Mouse (Mus musculus): ENCODE results near the gene Cldn14. TPM values are rescaled to one million over a fixed set of nuclear protein-coding genes. Genes with fewer than 3 reads are reported as not detected.
A peak's percentile ranks its signal among the peaks of the same experiment; 100 is the strongest.

Gene Cldn14
- polyA plus RNA-seq, 1 experiment from 2014 or later: not detected

DNA sequence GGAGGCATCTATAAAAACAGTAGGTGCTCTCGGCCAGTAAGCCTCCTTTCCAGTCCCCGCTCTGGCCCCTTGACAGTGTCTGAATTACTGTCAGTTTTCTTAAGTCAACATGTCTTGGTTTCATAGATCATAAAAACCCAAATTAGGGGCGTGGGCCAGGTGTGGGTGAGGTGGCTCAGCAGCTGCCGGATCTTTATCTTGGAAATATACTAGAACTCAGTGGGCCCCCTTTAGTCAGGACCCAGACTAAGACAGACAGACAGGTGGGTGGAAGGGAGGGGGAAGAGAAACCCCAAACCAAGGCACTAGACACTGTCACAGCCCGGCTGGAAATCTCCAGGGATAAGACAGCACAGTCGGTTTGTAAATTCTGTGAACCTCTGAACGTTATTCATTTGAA is 84.8 kb downstream of the Cldn14 start:
- Histone ChIP-seq H3K27ac (no peak overlapping the region), H3K36me3 (no peaks in the 10 kb centered on the region), H3K27me3 (peaks cover 6% of the 10 kb centered on the region), H3K4me1 (replicated peaks) (peaks cover 12% of the 10 kb centered on the region), H3K9ac (replicated peaks) (no peak overlapping the region), H3K9me3 (no peaks in the 10 kb centered on the region), H3K4me2 (no peak overlapping the region), H3K4me3 (replicated peaks) (no peak overlapping the region)
- 56% methylated on average over 7 of the region's 7 CpGs for WGBS
- ATAC-seq (ENCODE audit: insufficient number of reproducible peaks, insufficient read depth, low FRiP score, low TSS enrichment, low read depth): no peak

DNA sequence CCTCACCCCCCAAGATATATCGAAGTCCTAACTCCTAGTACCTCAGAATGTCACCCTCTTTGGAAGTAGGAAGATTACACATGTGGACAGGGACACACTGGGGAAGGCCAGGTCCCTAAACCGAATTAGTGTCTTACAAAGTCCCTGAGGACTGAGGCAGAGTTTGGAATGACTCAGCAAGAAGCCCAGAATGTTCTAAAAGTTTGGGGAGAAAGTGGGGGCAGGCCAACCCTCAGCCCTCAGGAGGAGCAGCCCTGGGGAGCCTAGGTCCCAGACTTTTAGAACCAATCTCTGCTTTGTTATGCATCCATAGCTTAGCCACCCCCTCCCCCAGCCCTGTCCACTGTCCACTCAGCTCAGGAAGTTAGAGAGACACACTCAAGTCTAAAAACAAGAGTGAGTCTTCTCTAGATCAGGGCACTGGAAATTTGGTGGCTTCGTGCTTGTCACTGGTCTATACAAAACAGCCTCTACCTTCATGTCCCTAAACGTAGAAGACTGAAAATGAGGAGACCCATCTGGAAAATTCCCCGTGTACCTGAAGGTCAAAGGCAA is 85.7 kb downstream of the Cldn14 start:
- Histone ChIP-seq H3K4me3 (replicated peaks) (no peak overlapping the region), H3K9ac (replicated peaks) (no peak overlapping the region), H3K36me3 (no peaks in the 10 kb centered on the region), H3K4me1 (replicated peaks) (peaks cover 18% of the 10 kb centered on the region), H3K27me3 (peaks cover 6% of the 10 kb centered on the region), H3K27ac (no peak overlapping the region), H3K9me3 (no peaks in the 10 kb centered on the region), H3K4me2 (no peak overlapping the region)
- no peak for ATAC-seq (ENCODE audit: insufficient number of reproducible peaks, insufficient read depth, low FRiP score, low TSS enrichment, low read depth)
- WGBS: 72% methylated on average over 5 of the region's 5 CpGs

DNA sequence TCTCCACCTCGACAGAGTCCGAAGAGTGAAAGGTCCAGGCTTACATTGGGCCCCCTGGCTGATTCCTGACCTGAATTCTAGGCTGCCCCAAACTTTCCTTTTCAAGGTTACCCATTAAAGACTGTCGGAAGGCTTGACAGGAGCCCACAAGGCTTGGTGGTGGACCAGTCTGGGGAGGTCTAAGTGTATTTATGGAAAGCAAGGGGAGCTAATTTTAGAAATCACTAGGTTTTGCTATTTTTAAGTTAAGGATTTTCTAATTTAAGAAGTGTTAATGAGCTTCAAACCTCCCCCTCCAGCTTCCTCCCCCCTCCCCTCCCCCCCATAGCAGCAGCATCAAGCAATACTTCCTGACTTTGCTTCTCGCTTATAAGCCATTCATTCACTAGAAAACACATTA is 88.0 kb downstream of the Cldn14 start:
- Histone ChIP-seq H3K4me3 (replicated peaks) (no peak overlapping the region), H3K4me2 (no peak overlapping the region), H3K4me1 (replicated peaks) (peaks cover 18% of the 10 kb centered on the region), H3K36me3 (no peaks in the 10 kb centered on the region), H3K9me3 (no peaks in the 10 kb centered on the region), H3K27me3 (peaks cover 6% of the 10 kb centered on the region), H3K27ac (no peak overlapping the region), H3K9ac (replicated peaks) (no peak overlapping the region)
- 50% methylated on average over 4 of the region's 4 CpGs for WGBS
- ATAC-seq (ENCODE audit: insufficient number of reproducible peaks, insufficient read depth, low FRiP score, low TSS enrichment, low read depth): no peak

DNA sequence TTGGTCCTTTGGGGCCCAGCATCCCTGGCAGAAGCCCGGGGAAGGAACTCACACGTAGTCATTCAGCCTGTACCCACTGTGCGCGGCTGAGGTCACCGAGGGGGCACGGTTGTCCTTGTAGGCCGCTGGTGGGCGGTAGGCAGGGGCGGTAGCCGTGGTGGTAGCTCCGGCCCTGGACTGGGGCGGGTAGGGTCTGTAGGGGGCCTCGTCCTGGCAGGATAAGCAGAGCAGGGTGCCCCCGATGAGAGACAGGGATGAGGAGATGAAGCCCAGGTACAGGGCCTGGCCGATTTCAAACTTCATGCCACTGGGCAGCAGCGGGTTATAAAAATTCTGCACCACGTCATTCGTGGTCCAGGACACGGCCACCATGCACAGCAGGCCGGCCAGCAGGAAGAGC is 89.4 kb downstream of the Cldn14 start:
- peaks cover 6% of the 10 kb centered on the region for H3K27me3 ChIP-seq
- H3K4me2 ChIP-seq: no peak overlapping the region
- no peaks in the 10 kb centered on the region for H3K36me3 ChIP-seq
- no peak overlapping the region for H3K27ac ChIP-seq
- peak; percentile 32; the same call in 1 of the 2 replicates for ATAC-seq (ENCODE audit: insufficient number of reproducible peaks, insufficient read depth, low FRiP score, low TSS enrichment, low read depth)
- H3K4me3 ChIP-seq (replicated peaks): no peak overlapping the region
- WGBS: 76% methylated on average over 20 of the region's 20 CpGs
- H3K9ac ChIP-seq (replicated peaks): no peak overlapping the region
- peaks cover 18% of the 10 kb centered on the region for H3K4me1 ChIP-seq (replicated peaks)
- no peaks in the 10 kb centered on the region for H3K9me3 ChIP-seq

DNA sequence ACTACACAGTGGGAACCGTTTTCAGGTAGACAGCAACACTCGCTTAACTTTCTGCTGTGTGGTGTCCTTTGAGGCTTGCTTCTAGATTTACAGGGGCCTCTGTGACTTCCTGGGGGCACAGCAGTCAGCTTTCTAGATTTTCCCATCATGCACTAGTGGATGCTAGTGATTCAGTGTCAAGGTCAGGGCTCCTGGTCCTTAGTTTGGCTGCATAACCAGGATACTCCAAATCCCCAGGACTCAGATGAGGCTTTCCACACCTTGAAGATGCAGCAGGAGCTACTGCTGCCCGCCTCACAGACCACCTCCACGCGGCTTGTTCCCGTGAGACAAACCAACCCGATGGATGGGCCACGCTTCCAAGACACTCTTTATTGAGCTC is 90.0 kb downstream of the Cldn14 start:
- H3K27me3 ChIP-seq: peaks cover 6% of the 10 kb centered on the region
- H3K4me2 ChIP-seq: peak overlapping the region; percentile 47
- no peak for ATAC-seq (ENCODE audit: insufficient number of reproducible peaks, insufficient read depth, low FRiP score, low TSS enrichment, low read depth)
- 62% methylated on average over 8 of the region's 8 CpGs for WGBS
- H3K9me3 ChIP-seq: no peaks in the 10 kb centered on the region
- no peaks in the 10 kb centered on the region for H3K36me3 ChIP-seq
- H3K9ac ChIP-seq (replicated peaks): 0 out of 2 replicates have a peak overlapping the region, but pooled peaks have one; percentile 37
- peaks cover 15% of the 10 kb centered on the region for H3K4me1 ChIP-seq (replicated peaks)
- H3K4me3 ChIP-seq (replicated peaks): no peak overlapping the region; the same call in 1 of the 2 replicates
- H3K27ac ChIP-seq: no peak overlapping the region

DNA sequence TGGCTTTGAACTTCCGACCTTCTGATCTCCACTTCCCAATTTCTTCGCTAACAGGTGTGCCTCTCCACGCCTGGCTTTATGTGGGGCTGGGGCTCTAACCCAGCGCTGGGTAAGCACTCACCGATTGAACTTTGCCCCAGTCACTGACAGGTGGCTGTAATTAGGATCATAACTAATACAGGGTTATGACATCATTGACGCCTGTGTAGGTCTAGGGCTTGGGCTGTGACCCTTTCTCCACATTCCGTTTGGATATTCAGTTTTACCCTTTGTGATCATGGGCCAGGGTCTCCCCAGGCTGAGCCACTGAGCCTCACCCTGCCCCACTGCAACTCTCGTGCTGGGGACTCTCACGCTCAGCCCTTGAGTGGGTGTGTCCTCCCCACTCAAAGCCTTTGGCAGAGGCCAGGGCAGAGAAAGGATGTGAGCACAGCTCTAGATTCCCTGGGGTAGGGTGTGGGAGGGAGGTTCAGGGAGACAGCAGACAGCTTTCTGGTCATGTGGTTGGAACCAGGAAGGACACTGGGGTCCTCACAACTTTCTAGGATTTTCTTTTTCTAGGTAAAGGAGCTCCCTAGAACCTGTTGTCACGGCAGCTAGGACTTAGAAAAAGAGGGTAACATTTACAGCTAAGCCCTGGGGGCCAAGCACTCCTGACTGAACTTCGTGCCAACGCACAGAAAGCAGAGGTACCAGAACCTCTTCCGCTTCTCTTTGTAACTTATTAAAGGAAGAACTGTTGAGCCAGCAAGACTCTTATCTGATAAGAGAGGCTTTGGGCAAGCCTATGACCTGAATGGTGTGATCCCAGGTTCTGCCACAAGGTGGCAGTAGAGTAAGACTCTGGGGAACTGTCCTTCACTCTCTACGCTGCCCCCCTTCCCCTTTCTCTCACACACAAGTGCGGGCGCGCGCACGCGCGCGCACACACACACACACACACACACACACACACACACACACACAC is 90.6 kb downstream of the Cldn14 start:
- H3K27ac ChIP-seq: no peak overlapping the region
- peak overlapping the region; percentile 47 for H3K4me2 ChIP-seq
- ATAC-seq (ENCODE audit: insufficient number of reproducible peaks, insufficient read depth, low FRiP score, low TSS enrichment, low read depth): peak; percentile 48; the same call in 1 of the 2 replicates
- peaks cover 6% of the 10 kb centered on the region for H3K27me3 ChIP-seq
- no peaks in the 10 kb centered on the region for H3K36me3 ChIP-seq
- WGBS: 32% methylated on average over 20 of the region's 22 CpGs
- H3K4me1 ChIP-seq (replicated peaks): peaks cover 14% of the 10 kb centered on the region
- no peaks in the 10 kb centered on the region for H3K9me3 ChIP-seq
- H3K4me3 ChIP-seq (replicated peaks): no peak overlapping the region; the same call in 1 of the 2 replicates
- H3K9ac ChIP-seq (replicated peaks): 0 out of 2 replicates have a peak overlapping the region, but pooled peaks have one; percentile 37

DNA sequence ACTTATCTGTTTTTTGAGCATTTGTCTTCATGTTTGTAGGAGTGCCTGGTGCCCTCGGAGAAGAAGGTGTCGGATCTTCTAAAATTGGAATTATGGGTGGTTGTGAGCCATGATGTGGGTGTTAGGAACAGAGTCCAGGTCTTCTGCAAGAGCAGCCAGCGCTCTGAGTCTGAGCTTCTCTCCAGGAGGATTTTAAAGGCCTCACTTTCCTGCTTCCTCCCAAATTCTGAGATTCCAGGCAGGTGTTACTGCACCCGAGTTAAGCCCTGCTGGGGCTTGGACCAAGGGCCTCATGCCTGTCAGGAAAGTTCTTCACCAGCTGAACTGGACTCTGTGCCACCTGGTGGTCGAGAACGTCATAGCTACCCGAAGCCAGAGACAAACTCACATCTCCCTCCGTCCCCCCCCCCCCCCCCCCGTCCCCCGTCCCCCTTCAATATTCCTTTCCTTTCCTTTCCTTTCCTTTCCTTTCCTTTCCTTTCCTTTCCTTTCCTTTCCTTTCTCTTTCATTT is 93.2 kb downstream of the Cldn14 start:
- H3K27ac ChIP-seq: no peak overlapping the region
- no peak overlapping the region for H3K4me2 ChIP-seq
- H3K4me1 ChIP-seq (replicated peaks): peaks cover 15% of the 10 kb centered on the region
- no peaks in the 10 kb centered on the region for H3K36me3 ChIP-seq
- H3K9me3 ChIP-seq: no peaks in the 10 kb centered on the region
- no peak overlapping the region for H3K4me3 ChIP-seq (replicated peaks)
- no peak overlapping the region for H3K9ac ChIP-seq (replicated peaks)
- no peak for ATAC-seq (ENCODE audit: insufficient number of reproducible peaks, insufficient read depth, low FRiP score, low TSS enrichment, low read depth)
- 39% methylated on average over 9 of the region's 10 CpGs for WGBS
- peaks cover 6% of the 10 kb centered on the region for H3K27me3 ChIP-seq

DNA sequence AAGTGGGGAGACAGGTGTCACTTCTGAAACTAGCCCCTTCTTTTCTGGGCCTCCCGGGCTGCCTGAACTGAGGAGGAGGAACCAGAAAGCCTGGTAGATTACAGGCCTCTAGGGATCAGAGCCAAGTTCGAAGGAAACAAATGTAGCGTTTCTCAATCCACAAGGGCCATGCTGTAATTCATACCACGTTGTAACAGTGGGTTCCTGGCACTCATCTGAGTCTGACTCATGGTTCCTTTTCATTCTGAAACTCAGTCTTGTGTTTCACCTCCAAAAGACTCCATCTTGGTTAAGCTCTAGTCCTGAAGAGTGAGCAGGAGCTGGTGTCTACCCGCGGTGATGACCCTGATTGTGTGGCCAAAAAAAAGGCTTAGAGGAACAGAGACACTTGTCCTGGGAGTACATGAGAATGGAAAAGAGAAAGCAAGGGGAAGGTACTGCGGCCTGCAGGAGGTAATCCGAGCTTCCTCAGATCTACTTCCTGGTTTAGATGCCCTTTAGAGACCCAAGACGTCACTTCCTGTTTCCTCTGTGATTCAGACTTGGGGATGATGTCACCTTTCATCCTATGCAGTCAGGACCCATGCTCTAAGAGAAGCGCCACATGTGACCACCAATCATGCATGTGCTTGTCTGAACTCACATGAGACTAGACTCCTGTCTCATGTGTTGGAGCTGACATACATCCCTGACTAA is 94.6 kb downstream of the Cldn14 start:
- H3K9me3 ChIP-seq: no peaks in the 10 kb centered on the region
- H3K36me3 ChIP-seq: no peaks in the 10 kb centered on the region
- H3K27ac ChIP-seq: no peak overlapping the region
- ATAC-seq (ENCODE audit: insufficient number of reproducible peaks, insufficient read depth, low FRiP score, low TSS enrichment, low read depth): no peak
- no peak overlapping the region for H3K4me3 ChIP-seq (replicated peaks)
- H3K4me1 ChIP-seq (replicated peaks): peaks cover 15% of the 10 kb centered on the region
- H3K9ac ChIP-seq (replicated peaks): no peak overlapping the region
- 76% methylated on average over 10 of the region's 10 CpGs for WGBS
- H3K4me2 ChIP-seq: no peak overlapping the region
- H3K27me3 ChIP-seq: no peaks in the 10 kb centered on the region

DNA sequence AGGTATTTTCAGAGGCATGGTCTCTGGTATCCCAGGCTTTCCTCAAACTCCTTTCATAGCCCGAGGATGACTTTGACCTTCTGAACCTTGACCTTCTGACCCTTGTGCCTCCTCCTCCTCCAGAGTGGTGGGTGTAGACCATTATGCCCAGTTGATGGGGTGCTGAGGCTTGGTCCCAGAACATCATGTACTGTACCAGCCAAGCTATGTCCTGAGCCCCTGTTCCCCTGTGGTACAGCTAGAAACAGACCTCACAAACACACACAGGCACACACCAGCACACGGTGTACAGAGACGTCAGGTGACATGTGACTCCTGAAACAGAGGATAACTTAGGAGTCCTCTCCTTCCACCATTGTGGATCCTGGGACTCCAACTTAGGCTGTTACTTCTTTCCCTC is 95.8 kb downstream of the Cldn14 start:
- no peak overlapping the region for H3K9ac ChIP-seq (replicated peaks)
- no peaks in the 10 kb centered on the region for H3K36me3 ChIP-seq
- 66% methylated on average over 3 of the region's 3 CpGs for WGBS
- H3K4me3 ChIP-seq (replicated peaks): no peak overlapping the region
- H3K4me2 ChIP-seq: no peak overlapping the region
- H3K9me3 ChIP-seq: no peaks in the 10 kb centered on the region
- no peak overlapping the region for H3K27ac ChIP-seq
- H3K27me3 ChIP-seq: no peaks in the 10 kb centered on the region
- peaks cover 8% of the 10 kb centered on the region for H3K4me1 ChIP-seq (replicated peaks)
- ATAC-seq (ENCODE audit: insufficient number of reproducible peaks, insufficient read depth, low FRiP score, low TSS enrichment, low read depth): no peak

DNA sequence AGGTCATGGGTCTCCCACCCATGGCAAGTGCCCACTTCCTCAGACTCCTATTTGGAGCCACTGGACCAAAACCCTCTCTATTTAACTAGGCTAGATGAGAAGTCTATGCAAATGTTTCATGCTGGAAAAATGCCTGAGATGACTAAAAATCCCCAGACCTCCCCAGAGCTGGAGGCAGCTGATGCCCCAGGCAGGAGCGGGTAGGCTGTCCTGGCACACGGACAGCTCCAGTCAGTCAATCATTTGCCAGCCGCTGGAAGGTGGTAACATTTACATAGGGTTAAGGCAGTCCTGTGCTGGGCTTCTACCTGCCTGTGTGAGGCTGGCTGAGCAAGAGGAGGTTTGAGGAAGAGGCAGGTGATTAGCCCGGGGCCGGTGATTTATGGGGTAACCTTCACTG is 96.5 kb downstream of the Cldn14 start:
- H3K4me1 ChIP-seq (replicated peaks): peaks cover 8% of the 10 kb centered on the region
- H3K4me2 ChIP-seq: no peak overlapping the region
- H3K36me3 ChIP-seq: 0 out of 2 replicates have a peak, but pooled peaks cover 4% of the 10 kb centered on the region
- no peak for ATAC-seq (ENCODE audit: insufficient number of reproducible peaks, insufficient read depth, low FRiP score, low TSS enrichment, low read depth)
- H3K9ac ChIP-seq (replicated peaks): no peak overlapping the region
- H3K4me3 ChIP-seq (replicated peaks): no peak overlapping the region
- H3K27ac ChIP-seq: no peak overlapping the region
- no peaks in the 10 kb centered on the region for H3K27me3 ChIP-seq
- no peaks in the 10 kb centered on the region for H3K9me3 ChIP-seq
- 67% methylated on average over 5 of the region's 5 CpGs for WGBS
